Mouse (Mus musculus): ENCODE measurements around the gene Cdh13. TPM values are rescaled to one million over a fixed set of nuclear protein-coding genes. Genes with fewer than 3 reads are reported as not detected.

Cdh13 gene
- polyA plus RNA-seq, 1 experiment, result 9.4 TPM

DNA sequence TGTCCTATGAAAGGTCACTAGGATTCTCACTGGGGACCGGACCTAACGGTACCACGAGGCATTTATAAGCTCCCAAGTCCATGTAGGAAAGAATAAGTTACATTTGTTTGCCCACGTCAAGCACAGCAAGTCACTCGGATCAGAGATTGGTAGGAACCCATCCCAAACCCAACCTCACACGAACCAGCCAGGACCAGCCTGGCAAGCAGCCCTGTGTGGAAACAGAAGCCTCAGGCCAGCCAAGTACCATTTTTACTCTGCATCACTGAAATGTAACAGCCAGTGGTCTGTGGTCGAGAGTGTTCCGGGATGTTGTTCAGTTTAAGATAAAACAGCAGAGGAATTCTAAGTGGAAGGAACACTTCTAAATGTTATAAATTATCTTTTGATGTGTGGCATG, 587.2 kb downstream of the Cdh13 start:
- Histone ChIP-seq H3K79me3 (ENCODE audit: low read depth) (no peaks in the 10 kb centered on the region), H3K79me2 (ENCODE audit: control insufficient read depth, insufficient read depth) (no peaks in the 10 kb centered on the region), H3K4me3 (ENCODE audit: insufficient read depth, poor library complexity, severe bottlenecking) (no peak overlapping the region), H3K36me3 (ENCODE audit: control insufficient read depth, insufficient read depth) (no peaks in the 10 kb centered on the region), H3K27me3 (ENCODE audit: control insufficient read depth, insufficient read depth, insufficient read length) (no peaks in the 10 kb centered on the region), H3ac (ENCODE audit: control insufficient read depth, insufficient read length, low read depth) (no peak overlapping the region)
- TF ChIP-seq USF1 (IDR thresholded peaks at IDR 0.05; ENCODE audit: low read depth) (no peak), MAX (IDR thresholded peaks at IDR 0.05) (no peak), MYOD1 (IDR thresholded peaks at IDR 0.05; ENCODE audit: control insufficient read depth, insufficient read length, low read depth) (no peak), CTCF (IDR thresholded peaks at IDR 0.05; ENCODE audit: control insufficient read depth, insufficient read depth, insufficient read length) (no peak), FOSL1 (IDR thresholded peaks at IDR 0.05; ENCODE audit: insufficient read depth, low read length, poor library complexity, severe bottlenecking) (no peak), CEBPB (IDR thresholded peaks at IDR 0.05; ENCODE audit: low read depth) (no peak), MYOG (IDR thresholded peaks at IDR 0.05; ENCODE audit: control insufficient read depth, extremely low read depth, insufficient read length) (no peak)

DNA sequence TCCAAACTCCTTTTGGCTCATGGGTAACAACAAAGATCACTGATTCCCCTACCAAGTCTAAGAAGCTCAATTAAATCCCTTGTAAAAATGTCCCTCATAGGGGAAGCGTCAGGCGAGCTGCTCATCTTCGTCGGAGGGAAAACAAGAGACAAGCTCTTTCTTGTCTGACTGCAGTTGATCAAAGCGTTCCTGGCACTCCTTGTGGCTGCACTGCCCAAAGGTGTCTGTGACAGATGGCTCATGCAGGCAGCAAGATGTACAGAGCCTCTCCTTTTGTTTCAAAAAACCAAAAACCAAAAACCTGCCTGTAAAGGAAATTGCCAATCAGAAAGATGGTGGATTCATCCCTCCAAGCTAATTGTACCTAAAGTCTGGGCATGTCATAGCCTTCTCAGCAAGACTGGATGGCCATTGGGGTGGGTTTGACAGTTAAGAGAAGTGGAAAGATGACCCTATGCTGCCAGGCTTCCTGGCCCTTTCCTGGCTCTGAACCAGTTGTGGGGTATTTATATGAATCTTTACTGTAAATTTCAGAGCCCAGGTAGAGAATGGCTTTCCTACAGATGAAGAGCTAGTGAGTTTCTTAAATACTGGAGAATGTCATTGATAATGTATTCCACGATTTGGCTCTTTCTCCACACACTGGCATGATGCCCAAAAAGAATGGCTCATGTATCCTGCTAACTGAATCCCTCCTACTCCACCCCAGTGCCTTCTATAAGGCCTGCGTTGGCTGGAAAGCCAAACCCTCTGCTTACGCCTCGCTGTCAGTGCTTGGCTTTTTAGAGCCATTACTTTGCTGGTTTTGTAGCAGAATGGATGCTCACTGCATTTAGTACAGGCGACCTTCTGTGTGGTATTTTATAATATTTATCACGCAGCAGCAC, 596.6 kb downstream of the Cdh13 start:
- H3K79me2 ChIP-seq (ENCODE audit: control insufficient read depth, insufficient read depth), result no peaks in the 10 kb centered on the region
- no peak overlapping the region for H3K4me3 ChIP-seq (ENCODE audit: insufficient read depth, poor library complexity, severe bottlenecking)
- TF ChIP-seq MYOG (IDR thresholded peaks at IDR 0.05; ENCODE audit: control insufficient read depth, extremely low read depth, insufficient read length) (no peak), CEBPB (IDR thresholded peaks at IDR 0.05; ENCODE audit: low read depth) (no peak), FOSL1 (IDR thresholded peaks at IDR 0.05; ENCODE audit: insufficient read depth, low read length, poor library complexity, severe bottlenecking) (no peak)
- no peaks in the 10 kb centered on the region for H3K36me3 ChIP-seq (ENCODE audit: control insufficient read depth, insufficient read depth)
- no peak overlapping the region for H3ac ChIP-seq (ENCODE audit: control insufficient read depth, insufficient read length, low read depth)
- H3K79me3 ChIP-seq (ENCODE audit: low read depth), result no peaks in the 10 kb centered on the region
- no peaks in the 10 kb centered on the region for H3K27me3 ChIP-seq (ENCODE audit: control insufficient read depth, insufficient read depth, insufficient read length)

DNA sequence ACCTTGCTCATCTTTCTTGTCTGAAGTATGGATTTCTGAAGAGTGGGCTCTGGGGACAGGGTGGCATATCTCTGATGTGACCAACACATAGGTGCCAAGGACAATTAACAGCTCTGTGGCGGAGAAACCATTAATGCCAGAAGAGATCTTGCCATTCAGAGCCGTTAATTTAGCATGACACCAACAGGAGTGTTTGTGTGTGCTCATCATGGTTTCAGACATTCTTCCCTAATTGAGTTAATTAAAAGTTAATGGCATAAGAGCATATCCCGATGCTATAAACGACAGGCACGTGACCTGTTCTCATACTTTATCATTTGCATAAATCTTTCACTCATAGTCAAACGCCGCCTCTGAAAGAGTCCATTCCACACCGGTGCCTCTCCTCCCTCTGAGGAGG, 600.8 kb downstream of the Cdh13 start:
- Histone ChIP-seq H3K79me3 (ENCODE audit: low read depth) (no peaks in the 10 kb centered on the region), H3K36me3 (ENCODE audit: control insufficient read depth, insufficient read depth) (no peaks in the 10 kb centered on the region), H3K4me3 (ENCODE audit: insufficient read depth, poor library complexity, severe bottlenecking) (no peak overlapping the region), H3ac (ENCODE audit: control insufficient read depth, insufficient read length, low read depth) (no peak overlapping the region), H3K27me3 (ENCODE audit: control insufficient read depth, insufficient read depth, insufficient read length) (no peaks in the 10 kb centered on the region), H3K79me2 (ENCODE audit: control insufficient read depth, insufficient read depth) (no peaks in the 10 kb centered on the region)
- no peak for TF ChIP-seq MAX (IDR thresholded peaks at IDR 0.05)
- TF ChIP-seq CTCF (IDR thresholded peaks at IDR 0.05; ENCODE audit: control insufficient read depth, insufficient read depth, insufficient read length), result no peak
- no peak for TF ChIP-seq MYOD1 (IDR thresholded peaks at IDR 0.05; ENCODE audit: control insufficient read depth, insufficient read length, low read depth)
- TF ChIP-seq FOSL1 (IDR thresholded peaks at IDR 0.05; ENCODE audit: insufficient read depth, low read length, poor library complexity, severe bottlenecking), result no peak
- TF ChIP-seq CEBPB (IDR thresholded peaks at IDR 0.05; ENCODE audit: low read depth), result no peak
- TF ChIP-seq USF1 (IDR thresholded peaks at IDR 0.05; ENCODE audit: low read depth), result no peak
- TF ChIP-seq MYOG (IDR thresholded peaks at IDR 0.05; ENCODE audit: control insufficient read depth, extremely low read depth, insufficient read length), result no peak

- Histone ChIP-seq H3K79me3 (ENCODE audit: low read depth) (no peaks in the 10 kb centered on the region), H3K36me3 (ENCODE audit: control insufficient read depth, insufficient read depth) (no peaks in the 10 kb centered on the region), H3ac (ENCODE audit: control insufficient read depth, insufficient read length, low read depth) (no peak overlapping the region), H3K4me3 (ENCODE audit: insufficient read depth, poor library complexity, severe bottlenecking) (no peak overlapping the region), H3K27me3 (ENCODE audit: control insufficient read depth, insufficient read depth, insufficient read length) (no peaks in the 10 kb centered on the region), H3K79me2 (ENCODE audit: control insufficient read depth, insufficient read depth) (no peaks in the 10 kb centered on the region)
- no peak for TF ChIP-seq MYOG (IDR thresholded peaks at IDR 0.05; ENCODE audit: control insufficient read depth, extremely low read depth, insufficient read length)
- TF ChIP-seq MYOD1 (IDR thresholded peaks at IDR 0.05; ENCODE audit: control insufficient read depth, insufficient read length, low read depth), result no peak
- TF ChIP-seq CTCF (IDR thresholded peaks at IDR 0.05; ENCODE audit: control insufficient read depth, insufficient read depth, insufficient read length), result no peak
- no peak for TF ChIP-seq CEBPB (IDR thresholded peaks at IDR 0.05; ENCODE audit: low read depth)
- no peak for TF ChIP-seq MAX (IDR thresholded peaks at IDR 0.05)
- TF ChIP-seq USF1 (IDR thresholded peaks at IDR 0.05; ENCODE audit: low read depth), result no peak
- no peak for TF ChIP-seq FOSL1 (IDR thresholded peaks at IDR 0.05; ENCODE audit: insufficient read depth, low read length, poor library complexity, severe bottlenecking)
These were observed 601.5 kb downstream of the Cdh13 start for GRCm38 (mm10) chr8:118884988-118885387.

- Histone ChIP-seq H3K79me2 (ENCODE audit: control insufficient read depth, insufficient read depth) (no peaks in the 10 kb centered on the region), H3K27me3 (ENCODE audit: control insufficient read depth, insufficient read depth, insufficient read length) (no peaks in the 10 kb centered on the region), H3K36me3 (ENCODE audit: control insufficient read depth, insufficient read depth) (no peaks in the 10 kb centered on the region), H3K4me3 (ENCODE audit: insufficient read depth, poor library complexity, severe bottlenecking) (no peak overlapping the region), H3ac (ENCODE audit: control insufficient read depth, insufficient read length, low read depth) (no peak overlapping the region), H3K79me3 (ENCODE audit: low read depth) (no peaks in the 10 kb centered on the region)
- TF ChIP-seq CTCF (IDR thresholded peaks at IDR 0.05; ENCODE audit: control insufficient read depth, insufficient read depth, insufficient read length) (no peak), MYOD1 (IDR thresholded peaks at IDR 0.05; ENCODE audit: control insufficient read depth, insufficient read length, low read depth) (no peak), USF1 (IDR thresholded peaks at IDR 0.05; ENCODE audit: low read depth) (no peak), FOSL1 (IDR thresholded peaks at IDR 0.05; ENCODE audit: insufficient read depth, low read length, poor library complexity, severe bottlenecking) (no peak), MAX (IDR thresholded peaks at IDR 0.05) (no peak), CEBPB (IDR thresholded peaks at IDR 0.05; ENCODE audit: low read depth) (no peak), MYOG (IDR thresholded peaks at IDR 0.05; ENCODE audit: control insufficient read depth, extremely low read depth, insufficient read length) (no peak)
These were observed 618.9 kb downstream of the Cdh13 start for GRCm38 (mm10) chr8:118902402-118902801.
